Mouse (Mus musculus) frontal cortex, adult (tissue): ENCODE data around the gene Ppard.

Experiments
- ATAC-seq: cut with Nextera tagmentation; 2 replicates; pipeline ENCODE4 v1.9.2; 2017; ENCODE audit warnings: mild to moderate bottlenecking, moderate library complexity, mixed read lengths; ENCODE audit not compliant: low TSS enrichment

Ppard gene

DNA sequence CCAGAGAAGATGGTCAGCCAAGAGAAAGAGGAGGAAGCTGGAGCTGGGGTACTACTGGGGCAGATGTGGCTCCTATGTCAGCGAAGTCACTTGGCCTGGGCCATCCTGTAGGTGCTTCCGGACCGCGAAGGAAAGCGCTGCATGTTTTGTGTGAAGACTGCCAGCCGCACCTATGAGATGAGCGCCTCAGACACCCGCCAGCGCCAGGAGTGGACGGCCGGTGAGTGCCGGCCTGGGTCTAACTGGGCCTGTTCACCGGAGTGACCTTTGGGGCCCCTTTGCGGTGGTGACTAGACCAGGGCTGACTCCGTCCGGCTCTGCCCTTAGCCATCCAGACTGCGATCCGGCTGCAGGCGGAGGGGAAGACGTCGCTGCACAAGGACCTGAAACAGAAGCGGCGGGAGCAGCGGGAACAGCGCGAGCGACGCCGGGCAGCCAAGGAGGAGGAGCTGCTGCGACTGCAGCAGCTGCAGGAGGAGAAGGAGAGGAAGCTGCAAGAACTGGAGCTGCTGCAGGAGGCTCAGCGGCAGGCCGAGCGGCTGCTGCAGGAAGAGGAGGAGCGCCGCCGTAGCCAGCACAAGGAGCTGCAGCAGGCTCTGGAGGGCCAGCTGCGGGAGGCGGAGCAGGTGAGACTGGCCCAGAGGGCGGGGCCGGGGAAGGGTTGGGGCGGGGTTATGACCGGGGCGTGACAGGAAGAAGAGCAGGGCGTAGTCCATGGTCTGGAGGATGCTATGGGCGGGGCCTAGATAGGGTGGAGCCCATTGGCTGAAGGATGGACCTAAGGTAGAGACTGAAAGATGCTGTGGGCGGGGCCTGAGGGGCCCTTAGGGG, 8.7 kb upstream of the Ppard start:
- ATAC-seq, result peak; percentile 76

DNA sequence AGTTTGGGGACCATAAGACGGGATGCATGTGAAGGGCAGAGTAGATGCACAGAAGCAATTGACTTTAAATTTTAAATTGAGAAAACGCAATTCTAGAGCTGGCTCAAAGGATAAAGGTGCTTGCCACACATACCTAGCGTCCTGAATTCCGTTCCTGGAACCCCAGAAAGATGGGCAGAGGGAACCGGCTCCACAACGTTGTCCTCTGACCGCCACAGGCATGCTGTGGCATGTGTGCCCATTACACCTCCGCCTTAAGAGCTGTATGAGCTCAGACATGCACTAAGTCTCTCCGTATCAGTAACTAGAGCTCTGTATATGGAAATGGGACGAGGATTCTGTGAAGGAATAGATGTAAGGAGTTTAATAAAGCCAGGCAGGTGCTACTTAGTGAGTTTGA, 7.9 kb upstream of the Ppard start:
- ATAC-seq, result no peak

DNA sequence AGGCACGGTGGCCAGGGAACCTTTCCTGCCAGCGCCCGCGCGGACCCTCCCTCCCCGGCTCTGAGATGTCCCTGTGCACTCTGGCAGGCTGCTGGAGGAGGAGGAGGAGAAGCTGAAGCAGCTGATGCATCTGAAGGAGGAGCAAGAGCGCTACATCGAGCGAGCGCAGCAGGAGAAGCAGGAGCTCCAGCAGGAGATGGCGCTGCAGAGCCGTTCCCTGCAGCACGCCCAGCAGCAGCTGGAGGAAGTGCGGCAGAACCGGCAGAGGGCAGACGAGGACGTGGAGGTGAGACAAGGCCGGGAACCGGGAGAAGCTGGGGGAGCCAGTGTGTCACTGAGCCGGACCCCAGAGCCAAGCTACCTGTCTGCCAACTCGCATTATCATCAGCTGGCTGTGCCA, 6.5 kb upstream of the Ppard start:
- ATAC-seq, result peak; percentile 85

GRCm38 (mm10) chr17:28230486-28230885, 2.0 kb upstream of the Ppard start:
- ATAC-seq, result no peak

- no peak for ATAC-seq
Measured at GRCm38 (mm10) chr17:28231026-28231736, 1.3 kb upstream of the Ppard start.

DNA sequence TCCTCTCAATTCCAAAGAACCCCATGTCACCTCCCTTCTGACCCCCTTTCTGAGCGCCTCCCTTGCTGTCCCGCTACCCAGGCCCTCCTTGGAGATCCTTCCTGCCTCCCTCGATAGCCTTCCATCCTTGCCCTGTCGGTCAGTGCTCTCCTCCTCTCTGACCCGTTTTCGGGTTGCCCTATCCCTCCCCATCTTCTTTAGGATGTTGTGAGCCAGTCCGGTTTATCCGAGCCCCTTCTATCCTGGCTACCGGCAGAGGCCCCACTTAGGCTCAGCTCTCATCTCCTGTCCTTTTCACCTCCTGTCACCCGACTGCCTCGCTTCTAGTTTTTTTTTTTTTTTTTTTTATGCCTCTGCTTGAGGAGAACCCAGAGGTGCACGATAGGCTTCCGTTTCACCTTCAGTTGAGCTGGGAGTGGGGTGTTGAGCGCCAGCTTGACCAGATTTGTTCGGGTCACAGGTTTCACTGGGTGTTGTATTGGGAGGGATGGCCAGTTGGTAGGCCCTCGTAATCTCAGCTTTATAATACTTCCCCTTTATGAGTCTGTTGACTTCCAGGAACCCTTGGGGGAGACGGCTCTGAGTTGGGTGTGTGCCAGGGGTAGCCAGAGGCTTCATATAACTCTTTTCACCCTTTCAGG, 711 bp downstream of the Ppard start:
- no peak for ATAC-seq

DNA sequence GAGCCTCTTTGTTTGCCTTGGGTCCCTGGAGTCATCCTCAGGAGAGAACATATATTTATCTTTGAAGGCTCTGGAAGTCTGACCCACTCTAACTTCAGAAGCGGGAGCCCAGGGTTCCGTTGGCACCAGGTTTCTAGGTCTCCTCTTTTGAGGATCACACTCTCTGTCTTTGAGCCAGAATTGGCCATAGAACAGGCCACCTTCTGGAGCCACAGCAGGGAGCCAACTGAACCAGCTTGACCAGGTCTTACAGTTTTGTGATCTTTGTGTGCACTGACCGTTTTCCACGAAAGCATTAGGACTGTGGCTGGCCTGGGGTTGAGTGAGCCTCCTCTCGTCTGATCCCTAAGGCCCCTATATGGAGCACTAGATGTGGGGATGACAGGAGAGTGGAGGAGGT, 2.1 kb downstream of the Ppard start:
- no peak for ATAC-seq

- no peak for ATAC-seq
Measured at GRCm38 (mm10) chr17:28235982-28236635, 3.6 kb downstream of the Ppard start.

GRCm38 (mm10) chr17:28236636-28237015, 4.1 kb downstream of the Ppard start:
- no peak for ATAC-seq

- ATAC-seq, result no peak
Measured at GRCm38 (mm10) chr17:28237362-28237761, 4.9 kb downstream of the Ppard start.

GRCm38 (mm10) chr17:28237874-28238273, 5.4 kb downstream of the Ppard start:
- ATAC-seq, result no peak

- ATAC-seq, result no peak
Measured at GRCm38 (mm10) chr17:28240846-28241245, 8.3 kb downstream of the Ppard start.

DNA sequence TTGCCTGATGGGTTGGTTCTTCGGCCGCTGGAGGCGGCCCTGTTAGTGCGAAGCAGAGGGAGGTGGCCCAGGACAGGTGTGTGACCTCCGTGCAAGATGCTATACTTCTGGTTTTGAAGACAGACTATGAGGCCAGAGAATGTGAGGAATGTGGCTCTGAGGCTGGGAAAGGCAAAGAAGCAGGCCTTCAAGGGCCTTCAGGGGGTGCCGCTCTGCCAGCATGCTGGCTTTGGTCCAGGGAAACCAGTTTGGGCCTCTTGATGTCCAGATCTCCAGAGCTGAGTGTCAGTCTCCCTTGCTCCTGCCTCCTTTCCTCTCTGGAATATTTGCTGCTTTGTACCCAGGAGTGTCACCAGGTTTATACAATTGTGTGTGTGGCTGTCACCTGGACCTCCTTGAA, 9.8 kb downstream of the Ppard start:
- no peak for ATAC-seq

- no peak for ATAC-seq
Measured at GRCm38 (mm10) chr17:28244214-28244613, 11.7 kb downstream of the Ppard start.

GRCm38 (mm10) chr17:28244714-28245113, 12.2 kb downstream of the Ppard start:
- no peak for ATAC-seq

DNA sequence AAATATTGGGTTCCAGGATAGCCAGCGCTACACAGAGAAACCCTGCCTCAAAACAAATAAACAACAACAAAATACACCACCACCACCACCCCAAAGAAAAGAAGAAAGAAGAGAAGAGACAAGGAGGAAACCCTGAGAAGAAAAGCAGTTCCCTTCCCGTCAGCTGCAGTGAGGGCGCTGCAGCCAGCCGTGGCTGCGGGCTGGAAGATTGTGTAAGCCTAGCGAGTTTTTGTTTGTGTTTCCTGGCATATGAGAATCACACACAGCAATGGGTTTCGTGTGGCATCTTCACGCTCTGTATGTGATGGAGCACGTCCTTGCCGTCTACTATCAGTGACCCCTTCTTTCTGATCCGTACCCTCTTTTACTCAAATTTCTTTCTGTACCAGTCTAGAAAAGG, 14.1 kb downstream of the Ppard start:
- no peak for ATAC-seq

- ATAC-seq, result no peak
Measured at GRCm38 (mm10) chr17:28247613-28248012, 15.1 kb downstream of the Ppard start.

DNA sequence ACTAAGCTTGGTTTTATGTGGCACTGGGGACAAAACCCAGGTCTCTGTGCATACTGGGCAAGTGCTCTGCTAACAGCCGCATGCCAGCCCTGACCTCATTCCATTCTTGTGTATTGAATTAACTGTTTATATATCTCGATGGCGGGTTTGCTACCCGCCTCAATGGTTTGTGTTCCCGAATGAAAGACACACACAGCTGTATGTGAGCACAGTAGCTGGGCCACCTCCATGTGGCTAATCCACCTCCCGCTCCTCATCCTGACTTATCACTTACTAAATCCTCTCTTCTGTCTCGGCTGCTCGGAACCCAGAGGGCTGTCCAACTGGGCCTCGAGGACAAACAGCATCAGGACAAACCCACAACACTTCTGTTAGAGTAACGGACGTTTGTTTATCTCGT, 16.6 kb downstream of the Ppard start:
- ATAC-seq, result no peak

GRCm38 (mm10) chr17:28251579-28252280, 19.2 kb downstream of the Ppard start:
- no peak for ATAC-seq

- no peak for ATAC-seq
Measured at GRCm38 (mm10) chr17:28252281-28252648, 19.8 kb downstream of the Ppard start.

- ATAC-seq, result no peak
Measured at GRCm38 (mm10) chr17:28253216-28253615, 20.7 kb downstream of the Ppard start.

DNA sequence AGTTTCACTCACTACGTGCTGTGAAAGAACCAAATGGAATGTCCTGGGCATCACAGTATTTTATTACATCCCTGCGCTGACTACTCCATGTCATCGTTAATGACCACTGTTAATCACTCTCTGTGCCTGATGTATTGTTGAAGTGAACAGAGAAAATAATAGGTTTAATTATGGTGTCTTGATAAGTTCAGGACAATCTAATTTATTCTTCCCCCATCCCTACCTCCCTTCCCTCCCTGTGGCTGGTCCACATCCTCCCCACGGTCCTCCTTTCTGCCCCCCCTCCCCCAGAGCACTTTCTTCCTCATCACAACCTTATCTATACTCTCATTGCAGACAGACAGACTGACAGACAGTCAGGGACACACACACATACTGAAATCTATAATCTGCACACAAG, 22.3 kb downstream of the Ppard start:
- no peak for ATAC-seq
